Mouse (Mus musculus): ENCODE data around the gene Cep170. TPM values are rescaled to one million over a fixed set of nuclear protein-coding genes. Genes with fewer than 3 reads are reported as not detected.

Gene Cep170
- polyA plus RNA-seq, 1 experiment from 2014 or later, result 6.5 TPM

GRCm38 (mm10) chr1:176810161-176810560 is 3.7 kb downstream of the Cep170 start:
- no peak for TF ChIP-seq CTCF (IDR thresholded peaks at IDR 0.05; ENCODE audit: low read depth)
- no peak overlapping the region for H3K4me2 ChIP-seq (replicated peaks; ENCODE audit: low read depth)
- H3K27ac ChIP-seq (ENCODE audit: low read depth, low read length), result no peak overlapping the region
- no peaks in the 10 kb centered on the region for H3K9me3 ChIP-seq (ENCODE audit: control insufficient read depth)
- H3K27me3 ChIP-seq (replicated peaks; ENCODE audit: control insufficient read depth, insufficient read depth, low read length), result no peaks in the 10 kb centered on the region
- no peak for ATAC-seq
- no peaks in the 10 kb centered on the region for H3K36me3 ChIP-seq (ENCODE audit: control insufficient read depth, insufficient read depth)
- H3K4me1 ChIP-seq (replicated peaks; ENCODE audit: control insufficient read depth, insufficient read depth, low read length), result no peaks in the 10 kb centered on the region
- H3K4me3 ChIP-seq (ENCODE audit: low read depth, low read length), result no peak overlapping the region
- no peak overlapping the region for H3K9ac ChIP-seq (ENCODE audit: low read depth, low read length)

DNA sequence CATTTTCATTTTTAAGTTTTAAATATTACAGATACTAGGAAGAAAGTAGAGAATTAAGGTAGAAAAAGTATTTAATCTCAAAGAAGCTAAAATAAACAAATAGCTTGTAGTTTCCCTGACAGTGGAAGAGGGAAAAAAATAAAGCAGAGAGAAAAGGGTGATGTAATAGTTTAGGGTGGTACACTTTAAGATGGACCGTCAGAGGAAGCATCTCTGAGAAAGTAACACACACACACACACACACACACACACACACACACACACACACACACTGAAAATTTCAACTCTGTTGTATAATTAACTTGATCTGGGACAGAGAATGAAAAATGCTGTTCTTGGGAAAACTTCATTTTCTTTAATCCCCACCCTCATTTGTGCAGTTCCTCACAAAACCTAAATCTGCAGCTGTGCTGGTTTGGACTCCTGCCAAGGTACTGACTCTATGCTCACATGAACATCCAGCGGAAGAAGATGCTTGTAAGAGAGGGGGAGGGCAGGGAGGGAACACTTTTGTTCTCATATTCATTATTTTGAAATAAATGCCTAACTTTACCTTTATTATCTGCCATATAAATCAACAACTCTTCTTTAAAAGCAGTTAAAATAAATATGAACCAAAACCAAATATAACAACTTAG is 13.0 kb downstream of the Cep170 start:
- H3K9ac ChIP-seq (ENCODE audit: low read depth, low read length), result no peak overlapping the region
- H3K4me2 ChIP-seq (replicated peaks; ENCODE audit: low read depth), result no peak overlapping the region
- H3K4me3 ChIP-seq (ENCODE audit: low read depth, low read length), result no peak overlapping the region
- no peak for TF ChIP-seq CTCF (IDR thresholded peaks at IDR 0.05; ENCODE audit: low read depth)
- no peaks in the 10 kb centered on the region for H3K27me3 ChIP-seq (replicated peaks; ENCODE audit: control insufficient read depth, insufficient read depth, low read length)
- H3K27ac ChIP-seq (ENCODE audit: low read depth, low read length), result no peak overlapping the region
- H3K36me3 ChIP-seq (ENCODE audit: control insufficient read depth, insufficient read depth), result no peaks in the 10 kb centered on the region
- ATAC-seq, result no peak
- H3K9me3 ChIP-seq (ENCODE audit: control insufficient read depth), result no peaks in the 10 kb centered on the region
- WGBS, result 31% methylated on average over 2 of the region's 2 CpGs
- no peaks in the 10 kb centered on the region for H3K4me1 ChIP-seq (replicated peaks; ENCODE audit: control insufficient read depth, insufficient read depth, low read length)

- H3K36me3 ChIP-seq (ENCODE audit: control insufficient read depth, insufficient read depth), result no peaks in the 10 kb centered on the region
- no peaks in the 10 kb centered on the region for H3K4me1 ChIP-seq (replicated peaks; ENCODE audit: control insufficient read depth, insufficient read depth, low read length)
- no peak overlapping the region for H3K27ac ChIP-seq (ENCODE audit: low read depth, low read length)
- H3K4me2 ChIP-seq (replicated peaks; ENCODE audit: low read depth), result no peak overlapping the region
- H3K4me3 ChIP-seq (ENCODE audit: low read depth, low read length), result no peak overlapping the region
- no peaks in the 10 kb centered on the region for H3K27me3 ChIP-seq (replicated peaks; ENCODE audit: control insufficient read depth, insufficient read depth, low read length)
- no peak for TF ChIP-seq CTCF (IDR thresholded peaks at IDR 0.05; ENCODE audit: low read depth)
- no peaks in the 10 kb centered on the region for H3K9me3 ChIP-seq (ENCODE audit: control insufficient read depth)
- H3K9ac ChIP-seq (ENCODE audit: low read depth, low read length), result no peak overlapping the region
- ATAC-seq, result no peak
Observed at GRCm38 (mm10) chr1:176798673-176799072, 15.2 kb downstream of the Cep170 start.

DNA sequence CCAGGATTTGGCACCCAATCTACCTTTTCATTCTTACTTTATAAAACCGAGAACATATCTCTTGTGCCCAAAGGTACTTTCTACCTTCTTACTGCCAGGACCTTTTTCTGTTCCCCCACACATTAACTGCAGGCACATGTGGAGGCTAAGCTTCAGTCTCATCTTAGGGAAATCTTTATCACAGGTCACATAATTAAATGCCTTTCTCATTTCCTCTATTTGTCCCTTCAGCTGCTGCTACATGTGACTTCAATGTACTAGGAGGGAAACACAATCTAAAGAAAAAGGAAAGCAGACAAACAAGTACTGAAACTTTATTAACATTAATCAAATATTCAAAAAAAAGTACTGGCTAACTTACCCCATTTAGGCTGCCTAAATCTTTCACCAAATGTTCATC is 21.7 kb downstream of the Cep170 start:
- 92% methylated on average over 1 of the region's 1 CpGs for WGBS
- no peak for ATAC-seq
- H3K4me1 ChIP-seq (replicated peaks; ENCODE audit: control insufficient read depth, insufficient read depth, low read length), result no peaks in the 10 kb centered on the region
- no peaks in the 10 kb centered on the region for H3K9me3 ChIP-seq (ENCODE audit: control insufficient read depth)
- no peak for TF ChIP-seq CTCF (IDR thresholded peaks at IDR 0.05; ENCODE audit: low read depth)
- H3K27me3 ChIP-seq (replicated peaks; ENCODE audit: control insufficient read depth, insufficient read depth, low read length), result no peaks in the 10 kb centered on the region
- no peak overlapping the region for H3K27ac ChIP-seq (ENCODE audit: low read depth, low read length)
- no peak overlapping the region for H3K4me3 ChIP-seq (ENCODE audit: low read depth, low read length)
- H3K9ac ChIP-seq (ENCODE audit: low read depth, low read length), result no peak overlapping the region
- no peaks in the 10 kb centered on the region for H3K36me3 ChIP-seq (ENCODE audit: control insufficient read depth, insufficient read depth)
- no peak overlapping the region for H3K4me2 ChIP-seq (replicated peaks; ENCODE audit: low read depth)

DNA sequence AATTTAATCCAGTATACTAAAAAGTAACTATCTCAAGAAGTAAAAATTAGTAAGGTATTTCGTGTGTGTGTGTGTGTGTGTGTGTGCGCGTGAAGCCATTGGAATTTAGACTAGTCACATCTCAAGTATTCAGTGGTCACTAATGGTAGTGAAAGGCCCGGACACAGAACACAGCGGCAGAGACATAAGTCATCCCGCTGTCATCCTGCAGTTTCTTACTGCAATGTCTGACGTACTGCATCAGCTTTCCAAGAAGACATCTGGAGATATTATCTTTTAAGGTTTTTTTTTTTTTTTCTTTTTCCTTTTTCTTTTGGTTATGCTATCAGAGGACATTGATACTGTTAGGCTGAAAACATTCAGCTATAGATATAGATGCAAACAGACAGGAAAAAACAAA is 24.5 kb downstream of the Cep170 start:
- no peak for TF ChIP-seq CTCF (IDR thresholded peaks at IDR 0.05; ENCODE audit: low read depth)
- ATAC-seq, result no peak
- Histone ChIP-seq H3K36me3 (ENCODE audit: control insufficient read depth, insufficient read depth) (no peaks in the 10 kb centered on the region), H3K9me3 (ENCODE audit: control insufficient read depth) (no peaks in the 10 kb centered on the region), H3K4me3 (ENCODE audit: low read depth, low read length) (no peak overlapping the region), H3K9ac (ENCODE audit: low read depth, low read length) (no peak overlapping the region), H3K4me1 (replicated peaks; ENCODE audit: control insufficient read depth, insufficient read depth, low read length) (no peaks in the 10 kb centered on the region), H3K27me3 (replicated peaks; ENCODE audit: control insufficient read depth, insufficient read depth, low read length) (no peaks in the 10 kb centered on the region), H3K4me2 (replicated peaks; ENCODE audit: low read depth) (no peak overlapping the region), H3K27ac (ENCODE audit: low read depth, low read length) (no peak overlapping the region)
- WGBS, result 90% methylated on average over 7 of the region's 7 CpGs

GRCm38 (mm10) chr1:176774533-176774932 is 39.3 kb downstream of the Cep170 start:
- Histone ChIP-seq H3K4me2 (replicated peaks; ENCODE audit: low read depth) (no peak overlapping the region), H3K27me3 (replicated peaks; ENCODE audit: control insufficient read depth, insufficient read depth, low read length) (no peaks in the 10 kb centered on the region), H3K4me1 (replicated peaks; ENCODE audit: control insufficient read depth, insufficient read depth, low read length) (no peaks in the 10 kb centered on the region), H3K36me3 (ENCODE audit: control insufficient read depth, insufficient read depth) (peaks cover 4% of the 10 kb centered on the region; the same call in 1 of the 2 replicates), H3K9ac (ENCODE audit: low read depth, low read length) (no peak overlapping the region), H3K27ac (ENCODE audit: low read depth, low read length) (no peak overlapping the region), H3K9me3 (ENCODE audit: control insufficient read depth) (no peaks in the 10 kb centered on the region), H3K4me3 (ENCODE audit: low read depth, low read length) (no peak overlapping the region)
- ATAC-seq, result no peak
- 84% methylated on average over 4 of the region's 4 CpGs for WGBS
- TF ChIP-seq CTCF (IDR thresholded peaks at IDR 0.05; ENCODE audit: low read depth), result no peak

DNA sequence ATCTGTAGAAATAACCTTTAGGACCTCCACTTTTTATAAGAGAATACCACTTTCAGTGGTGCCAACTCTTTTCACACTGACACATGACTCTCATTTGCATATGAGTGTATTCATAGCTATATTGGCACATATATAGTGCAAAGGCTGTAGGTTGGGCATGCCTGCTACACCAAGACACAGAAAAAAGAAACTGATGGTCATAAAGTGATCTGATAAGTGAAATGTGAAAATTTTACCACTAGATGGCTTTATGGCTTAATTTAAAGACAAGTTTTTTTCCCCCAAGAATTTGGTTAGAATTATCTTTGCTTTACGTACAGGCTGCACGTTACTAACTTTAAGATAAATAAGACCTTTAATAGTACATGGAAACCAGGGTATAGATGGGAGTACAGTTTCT is 51.6 kb downstream of the Cep170 start:
- Histone ChIP-seq H3K9me3 (ENCODE audit: control insufficient read depth) (no peaks in the 10 kb centered on the region), H3K4me2 (replicated peaks; ENCODE audit: low read depth) (no peak overlapping the region), H3K36me3 (ENCODE audit: control insufficient read depth, insufficient read depth) (no peaks in the 10 kb centered on the region), H3K4me3 (ENCODE audit: low read depth, low read length) (no peak overlapping the region), H3K27me3 (replicated peaks; ENCODE audit: control insufficient read depth, insufficient read depth, low read length) (no peaks in the 10 kb centered on the region), H3K9ac (ENCODE audit: low read depth, low read length) (no peak overlapping the region), H3K4me1 (replicated peaks; ENCODE audit: control insufficient read depth, insufficient read depth, low read length) (no peaks in the 10 kb centered on the region), H3K27ac (ENCODE audit: low read depth, low read length) (no peak overlapping the region)
- TF ChIP-seq CTCF (IDR thresholded peaks at IDR 0.05; ENCODE audit: low read depth), result no peak
- ATAC-seq, result no peak
- 69% methylated on average over 2 of the region's 2 CpGs for WGBS
